Mouse (Mus musculus) limb, embryonic 14.5 days (tissue): ENCODE results near the gene Hdac9. TPM values are rescaled to one million over a fixed set of nuclear protein-coding genes. Genes with fewer than 3 reads are reported as not detected.

Experiments
- ATAC-seq: fragments of 200-750 bp; cut with Nextera tagmentation; 2 replicates; pipeline ENCODE4 v1.8.0; 2017; ENCODE audit warnings: low read depth, moderate number of reproducible peaks, moderate TSS enrichment; ENCODE audit not compliant: low FRiP score
- DNase-seq: peaks from one replicate; pipeline ENCODE4 v3.0.0-alpha.2; 2015; ENCODE audit warnings: low spot score
- H3K27ac ChIP-seq: fragments of 300-500 bp; sonication (generic); replicated peaks from 2 replicates; pipeline ENCODE4 v1.5.1; 2014; ENCODE audit warnings: low read depth, mild to moderate bottlenecking, low read length, moderate library complexity, mixed read lengths
- H3K27me3 ChIP-seq: fragments of 300-500 bp; sonication (generic); 2 replicates; pipeline ENCODE4 v1.6.1; 2014; ENCODE audit warnings: low read length, mixed read lengths; ENCODE audit not compliant: control insufficient read depth, insufficient read depth
- H3K36me3 ChIP-seq: fragments of 300-500 bp; sonication (generic); 2 replicates; pipeline ENCODE4 v1.6.1; 2014; ENCODE audit warnings: mild to moderate bottlenecking, low read length, moderate library complexity, mixed read lengths; ENCODE audit not compliant: control insufficient read depth, insufficient read depth
- H3K4me1 ChIP-seq: fragments of 300-500 bp; sonication (generic); 2 replicates; pipeline ENCODE4 v1.6.1; 2014; ENCODE audit warnings: antibody characterized with exemption, low read length, mixed read lengths; ENCODE audit not compliant: control insufficient read depth, insufficient read depth
- H3K4me2 ChIP-seq: fragments of 300-500 bp; sonication (generic); replicated peaks from 2 replicates; pipeline ENCODE4 v1.6.1; 2014; ENCODE audit warnings: low read depth, mild to moderate bottlenecking, low read length, moderate library complexity; ENCODE audit not compliant: severe bottlenecking
- H3K4me3 ChIP-seq: fragments of 300-500 bp; sonication (generic); replicated peaks from 2 replicates; pipeline ENCODE4 v1.5.1; 2014; ENCODE audit warnings: low read length
- H3K9ac ChIP-seq: fragments of 300-500 bp; sonication (generic); 2 replicates; pipeline ENCODE4 v1.6.1; 2014; ENCODE audit warnings: mild to moderate bottlenecking, low read depth, low read length, moderate library complexity; ENCODE audit not compliant: severe bottlenecking
- H3K9me3 ChIP-seq: fragments of 300-500 bp; sonication (generic); 2 replicates; pipeline ENCODE4 v1.6.1; 2016; ENCODE audit warnings: low read length; ENCODE audit not compliant: control insufficient read depth
- POLR2A ChIP-seq: fragments of 200-500 bp; IDR thresholded peaks from 2 replicates; pipeline ENCODE4 v1.8.0; 2012; ENCODE audit warnings: inconsistent platforms, mild to moderate bottlenecking, moderate library complexity, borderline replicate concordance; ENCODE audit not compliant: insufficient read depth, insufficient read length; ENCODE audit errors: extremely low read depth
- WGBS: fragments of 180-500 bp; shearing (Covaris S2); extraction: QIAGEN DNeasy Blood & Tissue Kit; methylation state at CpG from one replicate; pipeline ENCODE4 v1.1.7; 2014; 5-methylcytosine and 5-hydroxymethylcytosine counted together
- polyA plus RNA-seq, 2 experiments: library from polyadenylated mRNA; depleted of rRNA in 1 of 2; stranded (reverse) in 1 of 2; unstranded in 1 of 2; fragments of >200 nt; fragmentation: Nextera tagmentation in 1 of 2; extraction: Ambion mirVana in 1 of 2; gene quantifications; 2 replicates each; pipeline versions ENCODE4 v1.2.1 to v1.2.3; 2012 to 2014

The Hdac9 gene
- polyA plus RNA-seq, 2 experiments, result 7.8 to 9.7 TPM

GRCm38 (mm10) chr12:34498331-34498730 lies 418.6 kb downstream of the Hdac9 start:
- no peak for TF ChIP-seq POLR2A
- Histone ChIP-seq H3K4me3 (no peak overlapping the region), H3K36me3 (no peaks in the 10 kb centered on the region), H3K27ac (no peak overlapping the region), H3K4me1 (no peaks in the 10 kb centered on the region), H3K4me2 (no peak overlapping the region), H3K9me3 (no peaks in the 10 kb centered on the region), H3K27me3 (no peaks in the 10 kb centered on the region), H3K9ac (no peak overlapping the region)
- WGBS, result 64% methylated on average over 8 of the region's 8 CpGs
- ATAC-seq (no peak), DNase-seq (no peak)

- no peak overlapping the region for H3K4me2 ChIP-seq
- H3K9me3 ChIP-seq, result no peaks in the 10 kb centered on the region
- DNase-seq (no peak), ATAC-seq (no peak)
- no peaks in the 10 kb centered on the region for H3K36me3 ChIP-seq
- no peaks in the 10 kb centered on the region for H3K4me1 ChIP-seq
- no peaks in the 10 kb centered on the region for H3K27me3 ChIP-seq
- no peak overlapping the region for H3K9ac ChIP-seq
- H3K4me3 ChIP-seq, result no peak overlapping the region
- no peak for TF ChIP-seq POLR2A
- H3K27ac ChIP-seq, result no peak overlapping the region
- WGBS, result 66% methylated on average over 3 of the region's 3 CpGs
These were observed 419.2 kb downstream of the Hdac9 start for GRCm38 (mm10) chr12:34497702-34498101.

- DNase-seq (no peak), ATAC-seq (no peak)
- no peak overlapping the region for H3K27ac ChIP-seq
- no peaks in the 10 kb centered on the region for H3K9me3 ChIP-seq
- H3K9ac ChIP-seq, result no peak overlapping the region
- 0 out of 2 replicates have a peak overlapping the region, but pooled peaks have one; percentile 6 for H3K4me2 ChIP-seq
- TF ChIP-seq POLR2A, result no peak
- no peaks in the 10 kb centered on the region for H3K4me1 ChIP-seq
- WGBS, result 48% methylated on average over 3 of the region's 3 CpGs
- H3K27me3 ChIP-seq, result no peaks in the 10 kb centered on the region
- H3K36me3 ChIP-seq, result no peaks in the 10 kb centered on the region
- H3K4me3 ChIP-seq, result peak overlapping the region; percentile 12; the same call in 1 of the 2 replicates
These were observed 421.0 kb downstream of the Hdac9 start for GRCm38 (mm10) chr12:34495940-34496339.

- no peak overlapping the region for H3K4me2 ChIP-seq
- no peaks in the 10 kb centered on the region for H3K9me3 ChIP-seq
- H3K9ac ChIP-seq, result no peak overlapping the region
- TF ChIP-seq POLR2A, result no peak
- no peak overlapping the region for H3K4me3 ChIP-seq
- no peak for DNase-seq
- H3K4me1 ChIP-seq, result no peaks in the 10 kb centered on the region
- H3K27me3 ChIP-seq, result no peaks in the 10 kb centered on the region
- H3K27ac ChIP-seq, result no peak overlapping the region
- H3K36me3 ChIP-seq, result no peaks in the 10 kb centered on the region
- ATAC-seq, result no peak
These were observed 427.3 kb downstream of the Hdac9 start for GRCm38 (mm10) chr12:34489629-34490028.

- Histone ChIP-seq H3K36me3 (no peaks in the 10 kb centered on the region), H3K27me3 (no peaks in the 10 kb centered on the region), H3K4me2 (no peak overlapping the region), H3K4me1 (no peaks in the 10 kb centered on the region), H3K27ac (no peak overlapping the region), H3K4me3 (no peak overlapping the region), H3K9me3 (no peaks in the 10 kb centered on the region), H3K9ac (no peak overlapping the region)
- TF ChIP-seq POLR2A, result no peak
- 77% methylated on average over 1 of the region's 1 CpGs for WGBS
- ATAC-seq (no peak), DNase-seq (no peak)
These were observed 429.2 kb downstream of the Hdac9 start for GRCm38 (mm10) chr12:34487666-34488065.

- Histone ChIP-seq H3K9me3 (no peaks in the 10 kb centered on the region), H3K4me2 (no peak overlapping the region), H3K4me1 (no peaks in the 10 kb centered on the region), H3K27me3 (no peaks in the 10 kb centered on the region), H3K9ac (no peak overlapping the region), H3K27ac (no peak overlapping the region), H3K36me3 (no peaks in the 10 kb centered on the region), H3K4me3 (no peak overlapping the region)
- DNase-seq, result no peak
- no peak for ATAC-seq
- WGBS, result 30% methylated on average over 3 of the region's 3 CpGs
- TF ChIP-seq POLR2A, result no peak
These were observed 429.9 kb downstream of the Hdac9 start for GRCm38 (mm10) chr12:34487021-34487420.
